Mouse (Mus musculus): ENCODE data around the gene Kctd19. TPM values are rescaled to one million over a fixed set of nuclear protein-coding genes. Genes with fewer than 3 reads are reported as not detected.

Kctd19 gene
- polyA plus RNA-seq, 1 experiment from 2014 or later: not detected

GRCm38 (mm10) chr8:105408331-105408730 lies 5.0 kb downstream of the Kctd19 start:
- Histone ChIP-seq H3K4me1 (ENCODE audit: control insufficient read depth, insufficient read depth, low read length) (peaks cover under 1% of the 10 kb centered on the region), H3K4me2 (ENCODE audit: low read length) (no peak overlapping the region), H3K27ac (replicated peaks; ENCODE audit: low read depth, low read length) (no peak overlapping the region), H3K27me3 (ENCODE audit: control insufficient read depth, insufficient read depth, low read length) (no peaks in the 10 kb centered on the region), H3K9ac (replicated peaks; ENCODE audit: low read length) (no peak overlapping the region), H3K36me3 (ENCODE audit: control insufficient read depth, insufficient read depth, low read length) (no peaks in the 10 kb centered on the region), H3K4me3 (replicated peaks; ENCODE audit: low read depth, low read length) (no peak overlapping the region), H3K9me3 (ENCODE audit: control insufficient read depth, low read length) (no peaks in the 10 kb centered on the region)
- WGBS: 59% methylated on average over 7 of the region's 7 CpGs
- no peak for DNase-seq
- ATAC-seq (ENCODE audit: low FRiP score, low TSS enrichment): no peak

DNA sequence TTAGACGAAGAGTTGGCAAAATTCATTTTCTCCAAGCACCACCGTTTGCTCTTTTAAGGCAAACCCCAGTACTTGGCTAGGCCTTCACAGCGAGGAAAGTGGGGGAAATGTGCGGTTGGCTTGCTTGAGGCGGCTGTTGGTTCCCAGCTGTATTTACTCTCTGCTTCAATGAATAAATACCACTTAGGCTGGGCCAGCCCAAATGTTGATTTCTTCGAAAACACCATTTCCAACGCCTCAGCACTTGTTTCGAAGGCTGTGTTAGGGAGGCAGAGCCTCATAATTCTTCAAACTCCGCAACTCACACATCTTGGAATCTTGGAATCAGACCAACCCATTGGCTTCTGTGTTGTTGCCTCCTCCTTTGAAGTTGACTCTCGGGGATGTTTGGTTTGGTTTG lies 6.9 kb downstream of the Kctd19 start:
- Histone ChIP-seq H3K9me3 (ENCODE audit: control insufficient read depth, low read length) (no peaks in the 10 kb centered on the region), H3K9ac (replicated peaks; ENCODE audit: low read length) (no peak overlapping the region), H3K4me2 (ENCODE audit: low read length) (no peak overlapping the region), H3K27ac (replicated peaks; ENCODE audit: low read depth, low read length) (no peak overlapping the region), H3K4me1 (ENCODE audit: control insufficient read depth, insufficient read depth, low read length) (no peaks in the 10 kb centered on the region), H3K4me3 (replicated peaks; ENCODE audit: low read depth, low read length) (no peak overlapping the region), H3K36me3 (ENCODE audit: control insufficient read depth, insufficient read depth, low read length) (no peaks in the 10 kb centered on the region), H3K27me3 (ENCODE audit: control insufficient read depth, insufficient read depth, low read length) (no peaks in the 10 kb centered on the region)
- 80% methylated on average over 10 of the region's 10 CpGs for WGBS
- DNase-seq (peak; percentile 18), ATAC-seq (ENCODE audit: low FRiP score, low TSS enrichment) (no peak)

DNA sequence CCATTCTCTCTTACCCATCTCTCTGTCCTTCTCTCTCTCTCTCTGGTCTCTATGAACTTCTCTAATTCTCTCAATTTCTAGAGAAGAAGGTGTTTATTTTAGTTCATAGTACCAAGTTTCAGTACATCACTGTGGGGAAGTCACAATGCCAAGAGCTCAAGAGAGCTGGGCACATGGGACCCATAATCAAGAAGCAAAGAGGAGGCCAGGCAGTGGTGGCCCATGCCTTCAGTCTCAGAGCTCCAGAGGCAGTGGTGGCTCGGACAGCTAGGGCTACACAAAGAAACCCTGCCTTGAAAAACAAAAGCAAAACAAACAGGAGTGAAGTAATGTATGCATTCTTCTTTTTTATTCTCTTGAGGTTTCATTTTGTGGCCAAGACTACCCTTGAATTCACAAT lies 8.8 kb downstream of the Kctd19 start:
- H3K27ac ChIP-seq (replicated peaks; ENCODE audit: low read depth, low read length): no peak overlapping the region
- no peaks in the 10 kb centered on the region for H3K36me3 ChIP-seq (ENCODE audit: control insufficient read depth, insufficient read depth, low read length)
- DNase-seq: no peak
- ATAC-seq (ENCODE audit: low FRiP score, low TSS enrichment): no peak
- H3K9ac ChIP-seq (replicated peaks; ENCODE audit: low read length): no peak overlapping the region
- no peaks in the 10 kb centered on the region for H3K27me3 ChIP-seq (ENCODE audit: control insufficient read depth, insufficient read depth, low read length)
- H3K4me1 ChIP-seq (ENCODE audit: control insufficient read depth, insufficient read depth, low read length): no peaks in the 10 kb centered on the region
- H3K4me2 ChIP-seq (ENCODE audit: low read length): no peak overlapping the region
- H3K9me3 ChIP-seq (ENCODE audit: control insufficient read depth, low read length): no peaks in the 10 kb centered on the region
- WGBS: 55% methylated on average over 1 of the region's 1 CpGs
- H3K4me3 ChIP-seq (replicated peaks; ENCODE audit: low read depth, low read length): no peak overlapping the region

DNA sequence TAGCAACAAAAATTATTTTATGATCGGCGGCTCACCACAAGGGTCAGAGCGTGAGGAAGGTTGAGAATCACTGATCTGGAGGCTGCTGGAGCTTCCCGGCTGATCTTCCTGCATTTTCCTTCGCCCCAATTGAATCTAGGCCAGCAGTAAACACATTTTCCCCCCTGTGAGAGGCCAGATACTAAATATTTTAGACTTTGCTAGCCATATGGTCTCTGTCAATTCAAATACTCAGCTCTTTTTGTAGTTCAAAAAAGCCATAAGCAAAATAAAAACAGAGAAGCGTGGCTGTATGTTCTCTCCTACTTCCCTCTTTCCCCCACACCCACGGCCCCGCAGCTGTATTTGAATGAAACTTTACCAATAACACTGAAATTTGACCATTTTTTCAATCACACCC lies 9.8 kb downstream of the Kctd19 start:
- DNase-seq: no peak
- H3K36me3 ChIP-seq (ENCODE audit: control insufficient read depth, insufficient read depth, low read length): no peaks in the 10 kb centered on the region
- no peaks in the 10 kb centered on the region for H3K4me1 ChIP-seq (ENCODE audit: control insufficient read depth, insufficient read depth, low read length)
- H3K27me3 ChIP-seq (ENCODE audit: control insufficient read depth, insufficient read depth, low read length): no peaks in the 10 kb centered on the region
- H3K4me2 ChIP-seq (ENCODE audit: low read length): no peak overlapping the region
- no peak for ATAC-seq (ENCODE audit: low FRiP score, low TSS enrichment)
- H3K9ac ChIP-seq (replicated peaks; ENCODE audit: low read length): no peak overlapping the region
- H3K4me3 ChIP-seq (replicated peaks; ENCODE audit: low read depth, low read length): no peak overlapping the region
- no peaks in the 10 kb centered on the region for H3K9me3 ChIP-seq (ENCODE audit: control insufficient read depth, low read length)
- WGBS: 93% methylated on average over 8 of the region's 8 CpGs
- no peak overlapping the region for H3K27ac ChIP-seq (replicated peaks; ENCODE audit: low read depth, low read length)

- DNase-seq (no peak), ATAC-seq (ENCODE audit: low FRiP score, low TSS enrichment) (no peak)
- no peak overlapping the region for H3K9ac ChIP-seq (replicated peaks; ENCODE audit: low read length)
- no peak overlapping the region for H3K4me3 ChIP-seq (replicated peaks; ENCODE audit: low read depth, low read length)
- H3K27ac ChIP-seq (replicated peaks; ENCODE audit: low read depth, low read length): no peak overlapping the region
- H3K36me3 ChIP-seq (ENCODE audit: control insufficient read depth, insufficient read depth, low read length): no peaks in the 10 kb centered on the region
- H3K4me2 ChIP-seq (ENCODE audit: low read length): no peak overlapping the region
- H3K4me1 ChIP-seq (ENCODE audit: control insufficient read depth, insufficient read depth, low read length): no peaks in the 10 kb centered on the region
- no peaks in the 10 kb centered on the region for H3K9me3 ChIP-seq (ENCODE audit: control insufficient read depth, low read length)
- 89% methylated on average over 5 of the region's 5 CpGs for WGBS
- no peaks in the 10 kb centered on the region for H3K27me3 ChIP-seq (ENCODE audit: control insufficient read depth, insufficient read depth, low read length)
Measured at GRCm38 (mm10) chr8:105400016-105400415, 13.3 kb downstream of the Kctd19 start.

GRCm38 (mm10) chr8:105397747-105398146 lies 15.6 kb downstream of the Kctd19 start:
- no peak overlapping the region for H3K9ac ChIP-seq (replicated peaks; ENCODE audit: low read length)
- ATAC-seq (ENCODE audit: low FRiP score, low TSS enrichment): no peak

GRCm38 (mm10) chr8:105393915-105394314 lies 19.4 kb downstream of the Kctd19 start:
- Histone ChIP-seq H3K9me3 (ENCODE audit: control insufficient read depth, low read length) (no peaks in the 10 kb centered on the region), H3K36me3 (ENCODE audit: control insufficient read depth, insufficient read depth, low read length) (no peaks in the 10 kb centered on the region), H3K27ac (replicated peaks; ENCODE audit: low read depth, low read length) (no peak overlapping the region), H3K9ac (replicated peaks; ENCODE audit: low read length) (no peak overlapping the region), H3K4me3 (replicated peaks; ENCODE audit: low read depth, low read length) (no peak overlapping the region), H3K27me3 (ENCODE audit: control insufficient read depth, insufficient read depth, low read length) (no peaks in the 10 kb centered on the region), H3K4me1 (ENCODE audit: control insufficient read depth, insufficient read depth, low read length) (no peaks in the 10 kb centered on the region), H3K4me2 (ENCODE audit: low read length) (no peak overlapping the region)
- ATAC-seq (ENCODE audit: low FRiP score, low TSS enrichment): no peak
- no peak for DNase-seq
- 75% methylated on average over 7 of the region's 7 CpGs for WGBS

More at GRCm38 (mm10) chr8:105397747-105398146, 15.6 kb downstream of the Kctd19 start:
- Histone ChIP-seq H3K4me1 (ENCODE audit: control insufficient read depth, insufficient read depth, low read length) (no peaks in the 10 kb centered on the region), H3K4me3 (replicated peaks; ENCODE audit: low read depth, low read length) (no peak overlapping the region), H3K27ac (replicated peaks; ENCODE audit: low read depth, low read length) (no peak overlapping the region), H3K36me3 (ENCODE audit: control insufficient read depth, insufficient read depth, low read length) (no peaks in the 10 kb centered on the region), H3K4me2 (ENCODE audit: low read length) (no peak overlapping the region), H3K9me3 (ENCODE audit: control insufficient read depth, low read length) (no peaks in the 10 kb centered on the region), H3K27me3 (ENCODE audit: control insufficient read depth, insufficient read depth, low read length) (no peaks in the 10 kb centered on the region)
- peak; percentile 83 for DNase-seq
- WGBS: 37% methylated on average over 3 of the region's 3 CpGs

DNA sequence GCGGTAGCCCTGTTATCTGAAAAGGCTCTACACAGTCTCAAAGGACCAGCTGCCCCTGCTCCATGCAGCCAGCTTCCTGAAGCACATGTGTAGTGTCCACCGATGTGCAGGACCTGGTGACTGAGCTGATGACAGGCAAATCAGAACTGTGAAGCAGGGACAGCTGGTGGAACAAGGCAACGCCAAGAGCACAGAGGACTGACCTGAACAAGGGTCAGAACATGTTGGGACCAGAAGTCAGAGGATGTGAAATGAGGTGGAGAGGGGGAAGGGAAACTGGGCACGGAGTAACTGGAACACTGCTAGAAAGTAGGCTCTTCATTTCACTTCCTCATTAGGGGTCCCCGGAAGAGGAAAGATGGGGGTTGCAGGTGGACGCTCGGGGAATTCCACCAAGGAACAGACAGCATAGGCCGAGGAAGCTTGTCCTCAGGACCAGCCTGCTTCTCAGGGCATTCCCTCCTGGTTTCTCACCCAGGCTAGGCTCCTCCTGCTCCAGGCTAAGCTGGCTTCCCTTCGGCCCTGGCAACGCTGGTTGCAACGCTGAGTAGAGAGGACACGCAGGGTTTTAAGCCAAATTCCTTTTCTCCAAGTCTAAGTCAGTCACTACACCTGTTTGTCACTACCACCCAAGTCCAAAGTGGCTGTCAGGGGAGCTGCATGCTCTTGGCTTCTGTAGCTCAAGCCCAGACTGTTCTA lies 20.1 kb downstream of the Kctd19 start:
- no peaks in the 10 kb centered on the region for H3K4me1 ChIP-seq (ENCODE audit: control insufficient read depth, insufficient read depth, low read length)
- ATAC-seq (ENCODE audit: low FRiP score, low TSS enrichment): no peak
- no peaks in the 10 kb centered on the region for H3K27me3 ChIP-seq (ENCODE audit: control insufficient read depth, insufficient read depth, low read length)
- no peak for DNase-seq
- H3K9ac ChIP-seq (replicated peaks; ENCODE audit: low read length): no peak overlapping the region
- no peaks in the 10 kb centered on the region for H3K36me3 ChIP-seq (ENCODE audit: control insufficient read depth, insufficient read depth, low read length)
- WGBS: 91% methylated on average over 12 of the region's 12 CpGs
- H3K27ac ChIP-seq (replicated peaks; ENCODE audit: low read depth, low read length): no peak overlapping the region
- no peaks in the 10 kb centered on the region for H3K9me3 ChIP-seq (ENCODE audit: control insufficient read depth, low read length)
- no peak overlapping the region for H3K4me2 ChIP-seq (ENCODE audit: low read length)
- no peak overlapping the region for H3K4me3 ChIP-seq (replicated peaks; ENCODE audit: low read depth, low read length)

- no peak overlapping the region for H3K27ac ChIP-seq (replicated peaks; ENCODE audit: low read depth, low read length)
- no peak for ATAC-seq (ENCODE audit: low FRiP score, low TSS enrichment)
- H3K4me2 ChIP-seq (ENCODE audit: low read length): no peak overlapping the region
- H3K9ac ChIP-seq (replicated peaks; ENCODE audit: low read length): no peak overlapping the region
- DNase-seq: no peak
- H3K9me3 ChIP-seq (ENCODE audit: control insufficient read depth, low read length): no peaks in the 10 kb centered on the region
- WGBS: 87% methylated on average over 6 of the region's 6 CpGs
- no peaks in the 10 kb centered on the region for H3K4me1 ChIP-seq (ENCODE audit: control insufficient read depth, insufficient read depth, low read length)
- H3K36me3 ChIP-seq (ENCODE audit: control insufficient read depth, insufficient read depth, low read length): no peaks in the 10 kb centered on the region
- no peak overlapping the region for H3K4me3 ChIP-seq (replicated peaks; ENCODE audit: low read depth, low read length)
- no peaks in the 10 kb centered on the region for H3K27me3 ChIP-seq (ENCODE audit: control insufficient read depth, insufficient read depth, low read length)
Measured at GRCm38 (mm10) chr8:105389096-105389495, 24.2 kb downstream of the Kctd19 start.
